Mouse (Mus musculus) kidney, postnatal 0 days (tissue): ENCODE measurements around the gene Hmx2. TPM values are rescaled to one million over a fixed set of nuclear protein-coding genes. Genes with fewer than 3 reads are reported as not detected.
A peak's percentile ranks its signal among the peaks of the same experiment; 100 is the strongest.

Source experiments
- ATAC-seq: fragments of 200-750 bp; cut with Nextera tagmentation; replicated peaks from 2 replicates; pipeline ENCODE4 v1.8.0; 2017; ENCODE audit warnings: low read depth, moderate number of reproducible peaks, moderate TSS enrichment, moderate library complexity; ENCODE audit not compliant: low FRiP score
- DNase-seq: peaks from one replicate; pipeline ENCODE4 v3.0.0-alpha.2; 2016; ENCODE audit warnings: low spot score
- H3K27ac ChIP-seq: fragments of 300-500 bp; sonication (generic); 2 replicates; pipeline ENCODE4 v1.5.1; 2014; ENCODE audit warnings: mild to moderate bottlenecking
- H3K27me3 ChIP-seq: fragments of 300-500 bp; sonication (generic); 2 replicates; pipeline ENCODE4 v1.6.1; 2014; ENCODE audit warnings: low read length, mixed read lengths; ENCODE audit not compliant: insufficient read depth
- H3K36me3 ChIP-seq: fragments of 300-500 bp; sonication (generic); 2 replicates; pipeline ENCODE4 v1.6.1; 2014; ENCODE audit warnings: low read length, mixed read lengths; ENCODE audit not compliant: insufficient read depth
- H3K4me1 ChIP-seq: fragments of 300-500 bp; sonication (generic); replicated peaks from 2 replicates; pipeline ENCODE4 v1.6.1; 2014; ENCODE audit warnings: antibody characterized with exemption, low read length, mixed read lengths; ENCODE audit not compliant: insufficient read depth
- H3K4me2 ChIP-seq: fragments of 300-500 bp; sonication (generic); 2 replicates; pipeline ENCODE4 v1.6.1; 2014; ENCODE audit warnings: mild to moderate bottlenecking, low read length, moderate library complexity, mixed read lengths
- H3K4me3 ChIP-seq: fragments of 300-500 bp; sonication (generic); replicated peaks from 2 replicates; pipeline ENCODE4 v1.5.1; 2014; ENCODE audit warnings: low read depth, low read length
- H3K9ac ChIP-seq: fragments of 300-500 bp; sonication (generic); 2 replicates; pipeline ENCODE4 v1.6.1; 2014; ENCODE audit warnings: low read depth, low read length
- H3K9me3 ChIP-seq: fragments of 300-500 bp; sonication (generic); replicated peaks from 2 replicates; pipeline ENCODE4 v1.6.1; 2016; ENCODE audit warnings: low read length, inconsistent platforms, mixed read lengths
- CTCF ChIP-seq: IDR thresholded peaks from 2 replicates; pipeline ENCODE4 v1.5.1; 2016; ENCODE audit warnings: antibody characterized with exemption, low read depth, mild to moderate bottlenecking, moderate library complexity
- WGBS: fragments of 180-500 bp; shearing (Covaris S2); extraction: QIAGEN DNeasy Blood & Tissue Kit; methylation state at CpG from one replicate; pipeline ENCODE4 v1.1.7; 2014; 5-methylcytosine and 5-hydroxymethylcytosine counted together
- polyA plus RNA-seq: library from polyadenylated mRNA; unstranded; fragments of >200 nt; fragmentation: Nextera tagmentation; extraction: Ambion mirVana; gene quantifications from 2 replicates; pipeline ENCODE4 v1.2.1, GENCODE M21; 2015

Gene Hmx2
- 4.8 and 6.1 TPM in 2 replicates for polyA plus RNA-seq

DNA sequence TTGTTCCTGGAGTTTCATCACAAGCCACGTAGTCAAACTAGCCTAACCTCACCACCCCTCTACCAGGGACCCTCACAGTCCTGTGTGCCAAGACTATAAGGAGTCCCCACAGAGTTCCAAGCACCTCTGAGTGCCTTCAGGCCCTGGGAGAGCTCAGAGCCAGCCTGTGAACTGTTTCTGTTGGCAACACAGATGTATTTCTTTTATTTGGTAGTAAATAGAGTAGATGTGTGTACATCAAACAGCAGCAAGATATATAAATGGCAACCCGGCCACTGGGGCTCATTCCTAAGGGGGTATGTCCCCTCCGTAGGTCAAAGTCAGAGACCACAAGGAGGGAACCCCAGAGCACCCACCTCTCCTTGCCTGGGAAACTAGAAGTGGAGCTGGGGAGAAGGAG lies at the start of gene Hmx2:
Hmx2 (plus strand) TSS at position 301 of the 400 bp plus-strand sequence.
- Histone ChIP-seq H3K4me3 (no peak within 1 kb of the TSS), H3K27ac (no peak within 1 kb of the TSS), H3K9me3 (no peaks in the 10 kb centered on the region), H3K36me3 (no peaks in the 10 kb centered on the region), H3K4me2 (no peak within 1 kb of the TSS), H3K27me3 (peaks cover 93% of the 10 kb centered on the region), H3K9ac (no peak within 1 kb of the TSS), H3K4me1 (peaks cover under 1% of the 10 kb centered on the region; the same call in 1 of the 2 replicates)
- WGBS, result 5% methylated on average over 3 of the region's 3 CpGs
- no peak for ATAC-seq
- TF ChIP-seq CTCF, result no peak
- no peak for DNase-seq

DNA sequence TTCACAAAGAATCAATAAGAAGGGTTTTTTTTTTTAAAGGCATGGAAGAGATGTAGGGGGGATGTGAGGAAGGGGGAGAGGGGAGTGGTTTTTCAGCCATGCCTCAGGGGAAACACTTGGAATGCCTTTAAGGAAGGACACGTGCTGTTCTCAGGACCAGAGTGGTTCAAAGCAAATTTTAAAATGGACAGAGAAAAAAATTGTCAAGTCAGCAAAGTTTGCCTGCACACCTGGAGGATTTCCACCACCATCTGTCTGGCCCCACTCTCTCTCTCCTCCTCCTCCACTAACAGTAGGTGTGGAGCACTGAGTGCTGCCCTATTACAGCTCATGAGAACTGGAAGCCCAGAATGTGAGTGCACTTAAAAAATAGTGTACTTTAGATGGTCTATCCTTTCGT lies 44.8 kb upstream of the Hmx2 start:
- Histone ChIP-seq H3K27ac (no peak overlapping the region), H3K27me3 (no peaks in the 10 kb centered on the region), H3K4me1 (no peaks in the 10 kb centered on the region), H3K4me2 (no peak overlapping the region), H3K9me3 (no peaks in the 10 kb centered on the region), H3K9ac (no peak overlapping the region), H3K4me3 (no peak overlapping the region), H3K36me3 (no peaks in the 10 kb centered on the region)
- DNase-seq, result no peak
- ATAC-seq, result no peak
- no peak for TF ChIP-seq CTCF
- WGBS, result 63% methylated on average over 2 of the region's 2 CpGs

DNA sequence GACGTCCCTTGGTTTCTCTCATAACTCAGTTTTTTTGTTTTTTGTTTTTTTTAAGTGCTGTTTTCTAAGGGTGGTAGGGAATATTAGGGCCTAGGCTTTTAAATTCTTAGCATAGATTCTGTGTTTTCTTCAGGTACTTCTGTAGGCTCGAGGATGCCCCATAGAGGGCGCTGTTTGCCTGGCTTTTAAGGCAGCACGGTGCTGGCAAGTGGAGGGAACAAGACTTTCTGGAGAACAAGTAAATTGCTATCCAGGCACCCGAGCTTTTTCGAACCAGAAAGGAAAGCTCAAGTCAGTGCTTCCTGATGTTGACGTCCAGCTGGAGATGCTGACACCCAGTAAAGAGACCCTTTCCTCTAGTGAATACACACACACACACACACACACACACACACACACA lies 8.6 kb upstream of the Hmx2 start:
- DNase-seq, result peak; percentile 93
- H3K27me3 ChIP-seq, result peaks cover 65% of the 10 kb centered on the region
- no peak overlapping the region for H3K4me2 ChIP-seq
- no peaks in the 10 kb centered on the region for H3K36me3 ChIP-seq
- ATAC-seq, result peak; percentile 45; the same call in 1 of the 2 replicates
- no peak overlapping the region for H3K27ac ChIP-seq
- WGBS, result under 1% methylated on average over 7 of the region's 7 CpGs
- no peak overlapping the region for H3K9ac ChIP-seq
- no peaks in the 10 kb centered on the region for H3K9me3 ChIP-seq
- no peak overlapping the region for H3K4me3 ChIP-seq
- H3K4me1 ChIP-seq, result peaks cover 18% of the 10 kb centered on the region; the same call in 1 of the 2 replicates
- TF ChIP-seq CTCF, result peak; percentile 91

DNA sequence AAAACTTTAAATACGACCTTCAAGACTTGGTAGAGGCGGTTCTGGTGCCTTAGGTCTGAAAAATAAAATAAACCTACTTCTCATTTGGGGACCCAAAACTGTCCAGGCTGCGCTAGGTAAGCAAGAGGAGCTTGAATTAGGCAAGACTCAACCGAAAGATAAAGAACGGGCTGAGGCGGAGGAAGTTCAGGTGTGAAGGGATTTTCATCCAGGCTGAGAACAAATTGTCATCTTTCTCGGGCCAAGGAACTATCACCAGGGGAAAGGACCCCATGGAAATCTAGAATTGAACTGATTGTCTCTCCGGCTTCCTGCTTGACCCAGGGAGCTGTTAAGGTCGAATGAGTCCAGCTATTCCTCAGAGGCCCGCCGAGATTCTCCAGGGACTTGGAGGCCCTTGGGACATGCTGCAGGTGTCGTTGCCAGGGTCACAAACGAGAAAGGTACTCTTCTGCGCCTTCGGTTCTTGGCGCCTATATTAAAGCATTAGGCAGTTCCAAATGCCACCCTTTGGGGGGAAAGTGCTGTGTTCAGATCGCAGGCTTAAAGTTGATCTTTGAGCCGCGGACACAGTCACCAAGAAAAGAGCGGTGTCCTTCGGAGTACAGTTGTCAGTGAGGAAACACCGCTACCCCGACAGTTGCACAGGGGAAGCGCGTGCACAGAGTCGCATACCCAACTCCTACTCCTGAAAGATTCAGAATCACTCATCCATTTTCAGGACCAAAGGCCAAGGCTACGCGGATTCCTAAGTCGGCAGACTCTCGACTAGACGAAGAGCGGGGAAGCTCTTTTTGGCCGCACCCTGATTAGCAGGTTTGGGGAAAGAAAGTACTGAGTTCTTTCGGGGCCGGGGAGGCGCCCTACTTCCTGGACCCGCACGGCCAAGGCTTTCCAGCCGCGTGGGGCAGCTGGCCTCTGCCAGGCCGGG lies 7.1 kb upstream of the Hmx2 start:
- Histone ChIP-seq H3K27ac (no peak overlapping the region), H3K36me3 (no peaks in the 10 kb centered on the region), H3K4me1 (peaks cover 18% of the 10 kb centered on the region; the same call in 1 of the 2 replicates), H3K4me3 (peak overlapping the region; percentile 10; the same call in 1 of the 2 replicates), H3K9me3 (no peaks in the 10 kb centered on the region), H3K27me3 (peaks cover 77% of the 10 kb centered on the region), H3K4me2 (peak overlapping the region; percentile 61; the same call in 1 of the 2 replicates), H3K9ac (no peak overlapping the region)
- TF ChIP-seq CTCF, result no peak
- DNase-seq, result no peak
- no peak for ATAC-seq
- under 1% methylated on average over 41 of the region's 41 CpGs for WGBS

DNA sequence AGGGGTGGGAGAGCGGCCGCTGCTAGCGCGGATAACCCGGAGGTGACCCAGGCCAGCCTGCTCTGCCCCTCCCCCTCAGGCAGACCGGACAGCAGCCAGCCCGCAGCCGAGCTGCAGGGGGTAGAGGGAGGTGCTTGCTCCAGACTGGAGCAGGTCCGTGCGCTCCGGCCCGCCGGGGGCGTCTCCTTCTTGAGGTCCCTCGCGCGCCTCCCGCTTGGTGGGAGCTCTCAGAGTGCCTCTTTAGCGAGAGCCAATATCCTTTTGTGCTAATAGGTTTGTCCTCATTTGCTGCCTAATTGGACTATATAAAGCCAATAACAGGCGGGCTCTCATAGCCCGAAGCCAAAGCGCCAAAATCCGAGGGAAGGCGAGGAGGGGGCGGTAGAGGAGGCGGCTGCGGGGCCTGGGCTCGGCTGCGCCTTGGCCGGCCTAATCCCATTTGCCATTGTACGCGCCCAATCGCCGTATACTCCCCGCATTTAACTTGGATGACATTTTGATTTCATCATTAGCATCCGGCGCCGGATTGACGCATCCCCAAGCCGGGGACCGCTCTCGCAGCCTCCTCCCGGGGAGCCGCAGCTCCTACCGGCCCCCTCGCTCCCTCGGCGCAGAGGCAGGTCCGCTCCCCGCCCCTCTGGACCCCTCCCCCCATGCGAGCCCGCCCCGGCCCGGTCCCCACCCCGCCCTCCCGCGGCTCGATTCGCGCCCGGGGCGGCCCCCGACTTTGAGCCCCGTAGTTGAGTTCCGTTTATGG lies 6.3 kb upstream of the Hmx2 start, which contains the start of gene Hmx3:
Hmx3 (plus strand) TSS at position 753 of the 757 bp plus-strand sequence.
- TF ChIP-seq CTCF, result no peak
- DNase-seq (no peak), ATAC-seq (0 out of 2 replicates have a peak, but pooled peaks have one; percentile 27)
- no peaks in the 10 kb centered on the region for H3K36me3 ChIP-seq
- H3K9ac ChIP-seq, result no peak within 1 kb of the TSS
- peaks cover 18% of the 10 kb centered on the region; the same call in 1 of the 2 replicates for H3K4me1 ChIP-seq
- WGBS, result under 1% methylated on average over 63 of the region's 65 CpGs
- H3K27me3 ChIP-seq, result peaks cover 86% of the 10 kb centered on the region
- peak within 1 kb of the TSS; percentile 31 for H3K4me3 ChIP-seq
- H3K27ac ChIP-seq, result no peak within 1 kb of the TSS
- no peaks in the 10 kb centered on the region for H3K9me3 ChIP-seq
- peak within 1 kb of the TSS; percentile 61 for H3K4me2 ChIP-seq
